Mouse (Mus musculus) embryonic facial prominence, embryonic 11.5 days (tissue): ENCODE data around the gene Gja8. TPM values are rescaled to one million over a fixed set of nuclear protein-coding genes. Genes with fewer than 3 reads are reported as not detected.

Experiments
- ATAC-seq: fragments of 200-750 bp; cut with Nextera tagmentation; replicated peaks from 2 replicates; pipeline ENCODE4 v1.8.0; 2017; ENCODE audit warnings: low read depth; ENCODE audit not compliant: insufficient number of reproducible peaks, low FRiP score, low TSS enrichment
- DNase-seq: peaks from one replicate; pipeline ENCODE4 v3.0.0-alpha.2; 2015; ENCODE audit warnings: low spot score
- H3K27ac ChIP-seq: fragments of 300-500 bp; sonication (generic); replicated peaks from 2 replicates; pipeline ENCODE4 v1.5.1; 2014; ENCODE audit warnings: mild to moderate bottlenecking, low read depth, low read length, control low read depth
- H3K27me3 ChIP-seq: fragments of 300-500 bp; sonication (generic); 2 replicates; pipeline ENCODE4 v1.6.1; 2014; ENCODE audit warnings: mild to moderate bottlenecking, low read length, moderate library complexity, mixed read lengths; ENCODE audit not compliant: control insufficient read depth, insufficient read depth
- H3K36me3 ChIP-seq: fragments of 300-500 bp; sonication (generic); replicated peaks from 2 replicates; pipeline ENCODE4 v1.6.1; 2014; ENCODE audit warnings: low read depth, mild to moderate bottlenecking, low read length, moderate library complexity, mixed read lengths; ENCODE audit not compliant: control insufficient read depth, insufficient read depth
- H3K4me1 ChIP-seq: fragments of 300-500 bp; sonication (generic); 2 replicates; pipeline ENCODE4 v1.6.1; 2014; ENCODE audit warnings: low read length, mixed read lengths; ENCODE audit not compliant: control insufficient read depth, insufficient read depth
- H3K4me2 ChIP-seq: fragments of 300-500 bp; sonication (generic); 2 replicates; pipeline ENCODE4 v1.6.1; 2014; ENCODE audit warnings: low read depth, mild to moderate bottlenecking, control low read depth, low read length, moderate library complexity
- H3K4me3 ChIP-seq: fragments of 300-500 bp; sonication (generic); 2 replicates; pipeline ENCODE4 v1.5.1; 2014; ENCODE audit warnings: low read depth, low read length, control low read depth
- H3K9ac ChIP-seq: fragments of 300-500 bp; sonication (generic); replicated peaks from 2 replicates; pipeline ENCODE4 v1.6.1; 2014; ENCODE audit warnings: mild to moderate bottlenecking, control low read depth, low read length
- H3K9me3 ChIP-seq: fragments of 300-500 bp; sonication (generic); replicated peaks from 2 replicates; pipeline ENCODE4 v1.6.1; 2016; ENCODE audit warnings: mild to moderate bottlenecking, low read length, inconsistent platforms, mixed read lengths; ENCODE audit not compliant: control insufficient read depth
- WGBS: fragments of 180-500 bp; shearing (Covaris S2); extraction: QIAGEN DNeasy Blood & Tissue Kit; methylation state at CpG from one replicate; pipeline ENCODE4 v1.1.7; 2014; 5-methylcytosine and 5-hydroxymethylcytosine counted together
- polyA plus RNA-seq: library from polyadenylated mRNA; unstranded; fragments of >200 nt; fragmentation: Nextera tagmentation; extraction: Ambion mirVana; gene quantifications from 2 replicates; pipeline ENCODE4 v1.2.1, GENCODE M21; 2014

Gene Gja8
- 0.49 and 2.5 TPM in 2 replicates for polyA plus RNA-seq

- no peaks in the 10 kb centered on the region for H3K27me3 ChIP-seq
- no peak within 1 kb of the TSS for H3K27ac ChIP-seq
- H3K36me3 ChIP-seq = no peaks in the 10 kb centered on the region
- H3K4me3 ChIP-seq = no peak within 1 kb of the TSS
- DNase-seq (no peak), ATAC-seq (no peak)
- no peaks in the 10 kb centered on the region for H3K9me3 ChIP-seq
- no peak within 1 kb of the TSS for H3K9ac ChIP-seq
- 67% methylated on average over 6 of the region's 6 CpGs for WGBS
- no peaks in the 10 kb centered on the region for H3K4me1 ChIP-seq
- H3K4me2 ChIP-seq = no peak within 1 kb of the TSS
Measured at GRCm38 (mm10) chr3:96925920-96926319, at the start of gene Gja8. Gene Gja8 (minus strand): TSS chr3:96926020.

- 86% methylated on average over 7 of the region's 7 CpGs for WGBS
- no peak overlapping the region for H3K4me2 ChIP-seq
- no peak for ATAC-seq
Measured at GRCm38 (mm10) chr3:96974467-96974866, 48.6 kb upstream of the Gja8 start.

GRCm38 (mm10) chr3:96970986-96971385, 45.2 kb upstream of the Gja8 start:
- H3K9me3 ChIP-seq = no peaks in the 10 kb centered on the region
- H3K9ac ChIP-seq = no peak overlapping the region
- 71% methylated on average over 7 of the region's 7 CpGs for WGBS
- H3K27me3 ChIP-seq = no peaks in the 10 kb centered on the region
- ATAC-seq (no peak), DNase-seq (no peak)
- H3K27ac ChIP-seq = no peak overlapping the region
- no peak overlapping the region for H3K4me2 ChIP-seq
- H3K4me3 ChIP-seq = no peak overlapping the region
- H3K4me1 ChIP-seq = no peaks in the 10 kb centered on the region
- no peaks in the 10 kb centered on the region for H3K36me3 ChIP-seq

More at GRCm38 (mm10) chr3:96974467-96974866, 48.6 kb upstream of the Gja8 start:
- H3K36me3 ChIP-seq = no peaks in the 10 kb centered on the region
- no peaks in the 10 kb centered on the region for H3K4me1 ChIP-seq
- H3K27me3 ChIP-seq = no peaks in the 10 kb centered on the region
- no peak overlapping the region for H3K4me3 ChIP-seq
- H3K9ac ChIP-seq = no peak overlapping the region
- H3K27ac ChIP-seq = no peak overlapping the region
- no peaks in the 10 kb centered on the region for H3K9me3 ChIP-seq
- DNase-seq = no peak

GRCm38 (mm10) chr3:96963088-96964034, 37.5 kb upstream of the Gja8 start:
- H3K36me3 ChIP-seq = no peaks in the 10 kb centered on the region
- DNase-seq (no peak), ATAC-seq (no peak)
- H3K9me3 ChIP-seq = no peaks in the 10 kb centered on the region
- H3K4me2 ChIP-seq = no peak overlapping the region
- H3K27me3 ChIP-seq = no peaks in the 10 kb centered on the region
- WGBS = 71% methylated on average over 12 of the region's 12 CpGs
- no peaks in the 10 kb centered on the region for H3K4me1 ChIP-seq
- H3K4me3 ChIP-seq = no peak overlapping the region
- H3K27ac ChIP-seq = no peak overlapping the region
- H3K9ac ChIP-seq = no peak overlapping the region

GRCm38 (mm10) chr3:96960597-96960996, 34.8 kb upstream of the Gja8 start:
- no peaks in the 10 kb centered on the region for H3K36me3 ChIP-seq

GRCm38 (mm10) chr3:96953489-96954233, 27.8 kb upstream of the Gja8 start:
- DNase-seq = no peak
- Histone ChIP-seq H3K4me3 (no peak overlapping the region), H3K9ac (no peak overlapping the region), H3K27ac (no peak overlapping the region), H3K4me1 (no peaks in the 10 kb centered on the region), H3K36me3 (no peaks in the 10 kb centered on the region), H3K27me3 (no peaks in the 10 kb centered on the region), H3K9me3 (no peaks in the 10 kb centered on the region), H3K4me2 (no peak overlapping the region)
- ATAC-seq = no peak
- WGBS = 50% methylated on average over 14 of the region's 14 CpGs

More at GRCm38 (mm10) chr3:96960597-96960996, 34.8 kb upstream of the Gja8 start:
- 30% methylated on average over 8 of the region's 8 CpGs for WGBS
- H3K4me2 ChIP-seq = no peak overlapping the region
- H3K9ac ChIP-seq = no peak overlapping the region
- peak; percentile 35 for DNase-seq
- H3K27me3 ChIP-seq = no peaks in the 10 kb centered on the region
- H3K4me3 ChIP-seq = no peak overlapping the region
- H3K4me1 ChIP-seq = no peaks in the 10 kb centered on the region
- no peaks in the 10 kb centered on the region for H3K9me3 ChIP-seq
- ATAC-seq = no peak
- no peak overlapping the region for H3K27ac ChIP-seq

GRCm38 (mm10) chr3:96942706-96943105, 16.9 kb upstream of the Gja8 start:
- no peaks in the 10 kb centered on the region for H3K36me3 ChIP-seq
- no peak overlapping the region for H3K9ac ChIP-seq
- H3K4me2 ChIP-seq = no peak overlapping the region
- no peaks in the 10 kb centered on the region for H3K9me3 ChIP-seq
- no peaks in the 10 kb centered on the region for H3K4me1 ChIP-seq
- no peak for DNase-seq
- ATAC-seq = no peak
- no peak overlapping the region for H3K4me3 ChIP-seq
- no peaks in the 10 kb centered on the region for H3K27me3 ChIP-seq
- 86% methylated on average over 2 of the region's 2 CpGs for WGBS
- no peak overlapping the region for H3K27ac ChIP-seq

- Histone ChIP-seq H3K36me3 (no peaks in the 10 kb centered on the region), H3K4me2 (peak overlapping the region; percentile 27), H3K4me1 (no peaks in the 10 kb centered on the region), H3K27me3 (no peaks in the 10 kb centered on the region), H3K9me3 (no peaks in the 10 kb centered on the region), H3K4me3 (0 out of 2 replicates have a peak overlapping the region, but pooled peaks have one; percentile 10), H3K27ac (no peak overlapping the region), H3K9ac (no peak overlapping the region)
- WGBS = 10% methylated on average over 11 of the region's 11 CpGs
- peak; percentile 95 for DNase-seq
- peak; percentile 69 for ATAC-seq
Measured at GRCm38 (mm10) chr3:96938738-96939137, 12.9 kb upstream of the Gja8 start.
